Mouse (Mus musculus) cerebellum, adult 9-10 months (tissue): ENCODE results near the gene Kncn.

ENCODE experiments used
- DNase-seq: peaks from one replicate; pipeline ENCODE4 v3.0.0; 2022

The Kncn gene

DNA sequence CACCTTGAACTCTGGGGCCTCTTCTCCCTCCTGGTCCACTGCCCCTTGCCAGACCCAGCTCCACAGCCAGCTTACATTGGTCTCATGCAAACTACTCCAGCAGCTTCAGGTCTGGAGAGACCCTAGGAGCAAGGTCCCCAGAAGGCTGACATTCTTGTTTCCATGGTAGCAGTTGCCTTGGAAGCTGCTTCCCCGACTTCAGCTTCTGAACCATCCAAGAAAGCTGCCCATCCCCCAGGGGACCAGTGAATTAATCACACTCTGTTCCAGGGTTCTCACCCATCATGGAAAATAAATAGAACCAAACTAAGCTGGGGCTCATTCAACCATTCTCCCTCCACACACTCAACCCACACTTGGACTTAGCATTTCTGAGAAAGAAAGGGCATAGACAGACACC, 3.0 kb upstream of the Kncn start:
- no peak for DNase-seq

GRCm38 (mm10) chr4:115882195-115882594, 2.0 kb upstream of the Kncn start:
- DNase-seq, result no peak

DNA sequence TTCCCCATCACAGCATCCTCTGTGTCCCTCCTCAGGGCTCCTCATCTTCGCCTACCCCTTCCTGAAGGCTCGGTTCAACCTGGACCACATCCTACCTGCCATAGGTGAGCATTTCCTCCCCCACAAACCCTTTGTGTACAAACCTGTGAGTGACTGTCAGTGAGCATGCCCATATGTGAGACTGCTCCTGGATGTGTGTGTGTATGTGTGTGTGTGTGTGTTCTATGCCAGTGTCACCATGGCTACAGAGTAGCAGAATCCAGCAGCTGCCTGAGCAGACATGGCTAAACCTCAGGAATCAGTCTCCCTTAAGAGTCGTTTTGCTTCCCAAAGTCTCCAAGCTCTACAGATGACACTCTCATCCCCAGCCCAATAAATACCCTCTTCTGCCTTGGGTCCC, 1.6 kb downstream of the Kncn start:
- no peak for DNase-seq

GRCm38 (mm10) chr4:115886875-115887274, 2.7 kb downstream of the Kncn start:
- DNase-seq, result no peak

- no peak for DNase-seq
Observed at GRCm38 (mm10) chr4:115890066-115890465, 5.9 kb downstream of the Kncn start.

GRCm38 (mm10) chr4:115890553-115890952, 6.4 kb downstream of the Kncn start, which contains the start of gene 6430628N08Rik:
TSS of gene 6430628N08Rik (plus strand) at chr4:115890665.
- no peak for DNase-seq

DNA sequence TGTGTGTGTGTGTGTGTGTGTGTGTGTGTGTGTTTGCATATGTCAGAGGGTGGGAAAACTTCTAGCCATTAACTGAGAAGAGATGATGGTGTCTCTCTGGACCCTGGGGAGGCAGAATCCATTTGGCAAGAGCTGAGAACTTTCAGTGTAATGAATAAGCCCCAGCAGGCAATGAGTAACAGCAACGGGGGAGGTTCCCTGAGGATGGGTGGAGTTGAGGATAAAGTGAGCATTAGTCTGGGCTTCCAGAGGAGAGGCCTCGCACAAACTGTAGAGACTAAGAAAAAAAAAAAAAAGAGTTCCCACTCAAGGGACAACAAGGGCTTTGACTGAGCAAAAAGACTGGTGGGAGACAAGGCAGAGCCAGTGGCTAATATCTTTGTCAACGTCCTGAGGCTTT, 10.1 kb downstream of the Kncn start:
- DNase-seq, result no peak

DNA sequence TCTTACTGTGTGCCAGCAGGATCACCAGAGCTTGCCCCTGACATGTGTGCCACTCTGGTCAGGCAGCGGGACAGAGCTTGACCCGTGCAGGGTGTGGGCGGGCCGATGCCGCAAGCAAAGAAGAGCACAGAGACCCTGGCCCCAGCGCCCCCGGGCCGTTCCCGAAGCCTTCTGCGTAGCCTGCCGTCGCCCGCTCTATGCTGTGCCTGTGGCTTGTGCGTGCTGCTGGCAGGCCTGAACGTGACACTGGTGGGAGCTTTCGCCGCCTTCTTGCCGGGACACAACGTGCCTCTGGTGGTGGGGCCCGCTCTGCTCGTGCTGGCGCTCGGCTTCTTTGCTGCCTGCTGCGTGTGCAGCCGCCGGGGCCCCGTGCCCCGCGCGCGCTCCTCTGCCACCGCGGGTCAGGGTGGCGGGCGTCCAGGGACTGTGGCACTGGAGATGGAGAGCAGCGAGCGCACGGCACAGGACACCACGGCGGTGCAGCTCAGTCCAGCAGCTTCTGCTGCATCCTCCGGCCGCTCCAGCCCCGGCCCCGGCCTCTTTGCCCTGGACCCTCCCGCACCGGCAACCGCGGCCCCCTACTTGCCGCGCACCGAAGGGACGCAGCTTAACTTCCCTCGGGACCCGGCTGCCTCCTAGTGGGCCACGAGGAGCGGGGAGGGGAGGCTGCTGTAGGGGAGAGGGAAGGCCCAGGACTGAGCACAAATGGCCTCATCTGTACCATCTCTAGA, 13.9 kb downstream of the Kncn start:
- no peak for DNase-seq

DNA sequence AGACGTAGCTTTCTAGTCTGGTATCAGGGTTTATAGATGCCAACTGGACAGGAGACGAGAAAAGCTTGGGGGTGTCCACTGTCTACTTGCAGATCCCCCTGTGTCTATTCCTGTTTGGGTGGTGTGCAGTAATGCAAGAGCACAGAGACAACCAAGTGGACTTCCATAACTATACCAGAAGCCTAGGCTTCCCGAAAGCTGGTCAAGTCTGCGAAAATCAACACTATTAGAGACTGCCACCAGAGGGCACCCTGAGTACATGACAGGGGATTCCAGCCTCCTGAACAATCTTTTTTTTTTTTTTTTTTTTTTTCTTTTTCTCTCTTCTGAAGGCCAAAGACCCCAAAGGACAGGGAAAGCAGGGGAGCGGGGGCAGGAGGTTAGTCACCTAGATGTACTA, 18.6 kb downstream of the Kncn start:
- peak; percentile 77 for DNase-seq

GRCm38 (mm10) chr4:115904375-115904774, 20.2 kb downstream of the Kncn start:
- DNase-seq, result no peak

GRCm38 (mm10) chr4:115905701-115906100, 21.5 kb downstream of the Kncn start:
- DNase-seq, result no peak

DNA sequence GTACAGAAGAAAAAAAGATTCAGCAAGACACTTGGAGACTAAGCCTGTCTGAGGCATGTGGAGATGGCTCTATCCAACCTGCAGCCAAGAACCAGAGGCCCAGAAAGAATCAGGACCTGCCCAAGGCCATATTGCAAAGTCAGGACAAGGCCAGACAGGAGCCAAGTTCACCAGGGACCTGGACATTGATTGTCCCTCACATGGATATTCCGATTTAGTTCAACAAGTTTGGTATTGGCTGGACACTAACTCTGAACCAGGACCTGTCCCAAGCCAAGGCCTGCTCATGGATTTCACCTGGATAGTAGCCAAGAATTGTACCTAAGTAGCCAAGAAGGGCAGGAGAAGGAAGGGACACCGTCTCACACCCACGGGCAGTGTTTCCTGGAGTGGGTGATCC, 22.6 kb downstream of the Kncn start:
- no peak for DNase-seq

GRCm38 (mm10) chr4:115907994-115908393, 23.8 kb downstream of the Kncn start:
- no peak for DNase-seq

GRCm38 (mm10) chr4:115908641-115909040, 24.4 kb downstream of the Kncn start:
- no peak for DNase-seq

DNA sequence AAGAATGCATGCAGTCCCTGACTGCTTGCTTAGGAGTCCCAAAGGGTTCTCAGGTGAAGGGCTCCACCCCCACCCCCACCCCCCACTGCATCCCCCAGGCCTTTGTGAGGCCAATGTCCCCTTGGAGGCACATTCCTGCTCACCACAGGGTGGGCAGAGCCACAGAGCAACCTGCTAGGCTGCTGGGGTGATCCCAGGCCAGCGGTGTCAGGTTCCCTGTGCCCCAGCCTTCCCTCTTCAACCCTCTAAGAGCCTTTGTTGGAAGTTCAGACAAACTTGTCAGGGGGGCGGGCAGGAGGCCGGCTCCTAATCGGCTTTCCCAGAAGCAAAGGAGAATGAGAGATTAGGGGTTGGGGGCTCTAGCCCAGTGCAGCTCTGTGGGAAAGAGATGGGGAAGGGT, 27.4 kb downstream of the Kncn start:
- DNase-seq, result no peak

DNA sequence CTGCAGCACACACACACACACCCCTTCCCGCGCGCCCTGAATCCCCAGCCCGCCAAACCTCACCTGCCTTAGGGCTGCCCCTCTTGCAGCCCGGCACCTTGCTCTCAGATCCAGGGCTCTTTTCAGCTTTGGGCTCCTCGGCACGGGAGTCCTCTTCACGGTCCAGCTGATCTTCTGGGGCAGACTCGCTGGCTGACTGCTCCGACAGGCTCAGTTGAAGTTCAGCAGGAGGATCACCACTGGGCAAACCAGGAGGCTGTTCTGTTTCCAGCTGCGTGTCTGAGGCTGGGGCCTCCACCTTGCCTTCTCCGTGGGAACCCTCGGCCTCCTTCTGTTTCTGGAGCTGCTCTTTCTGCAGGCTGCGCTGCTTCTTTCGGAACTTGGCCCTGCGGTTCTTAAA, 35.7 kb downstream of the Kncn start:
- no peak for DNase-seq

- no peak for DNase-seq
Observed at GRCm38 (mm10) chr4:115922688-115923087, 38.5 kb downstream of the Kncn start.

GRCm38 (mm10) chr4:115923262-115923880, 39.2 kb downstream of the Kncn start:
- no peak for DNase-seq

DNA sequence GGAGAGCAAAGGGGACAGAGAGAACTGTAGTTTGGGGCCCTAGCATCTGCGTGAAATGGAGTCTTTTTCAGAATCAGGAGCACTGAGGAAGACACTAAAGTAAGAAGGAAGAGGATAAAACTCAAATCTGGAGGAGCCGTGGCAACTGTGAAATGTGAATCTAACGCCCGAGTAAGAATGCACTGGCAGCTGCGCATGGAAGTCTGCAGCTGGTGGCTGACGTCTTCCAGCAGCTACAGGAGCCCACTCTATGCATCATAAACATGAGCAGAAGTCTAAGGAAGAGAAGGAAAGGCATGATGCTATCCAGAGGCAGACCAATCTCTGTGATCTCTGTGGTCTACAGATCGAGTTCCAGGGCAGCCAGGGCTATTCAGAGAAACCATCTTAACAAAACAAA, 43.4 kb downstream of the Kncn start:
- DNase-seq, result no peak

DNA sequence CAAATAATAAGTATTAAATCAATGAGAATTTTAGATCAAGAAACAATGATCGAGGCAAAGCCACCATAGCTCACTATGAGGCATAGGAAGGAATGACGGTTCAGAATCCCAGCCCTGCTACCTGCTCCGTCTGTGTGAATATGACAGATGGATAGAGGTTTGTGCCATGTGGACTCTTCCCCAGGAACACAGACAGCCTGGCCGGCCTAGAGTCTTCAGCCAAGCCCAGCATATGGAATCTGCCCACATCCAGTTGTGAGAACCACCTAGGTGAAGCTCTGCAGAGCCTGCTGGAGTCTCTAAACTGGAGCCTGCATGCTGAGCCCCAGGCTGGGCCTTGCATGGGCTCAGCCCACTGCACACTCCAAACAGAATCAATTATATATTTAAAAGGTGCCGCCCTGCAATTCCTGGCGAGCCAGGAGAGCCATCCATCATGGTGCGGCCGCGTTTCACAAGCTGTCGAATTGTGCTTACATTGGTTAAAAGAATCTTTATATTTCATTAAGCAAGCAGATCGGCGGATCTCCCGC, 47.4 kb downstream of the Kncn start:
- DNase-seq, result no peak

DNA sequence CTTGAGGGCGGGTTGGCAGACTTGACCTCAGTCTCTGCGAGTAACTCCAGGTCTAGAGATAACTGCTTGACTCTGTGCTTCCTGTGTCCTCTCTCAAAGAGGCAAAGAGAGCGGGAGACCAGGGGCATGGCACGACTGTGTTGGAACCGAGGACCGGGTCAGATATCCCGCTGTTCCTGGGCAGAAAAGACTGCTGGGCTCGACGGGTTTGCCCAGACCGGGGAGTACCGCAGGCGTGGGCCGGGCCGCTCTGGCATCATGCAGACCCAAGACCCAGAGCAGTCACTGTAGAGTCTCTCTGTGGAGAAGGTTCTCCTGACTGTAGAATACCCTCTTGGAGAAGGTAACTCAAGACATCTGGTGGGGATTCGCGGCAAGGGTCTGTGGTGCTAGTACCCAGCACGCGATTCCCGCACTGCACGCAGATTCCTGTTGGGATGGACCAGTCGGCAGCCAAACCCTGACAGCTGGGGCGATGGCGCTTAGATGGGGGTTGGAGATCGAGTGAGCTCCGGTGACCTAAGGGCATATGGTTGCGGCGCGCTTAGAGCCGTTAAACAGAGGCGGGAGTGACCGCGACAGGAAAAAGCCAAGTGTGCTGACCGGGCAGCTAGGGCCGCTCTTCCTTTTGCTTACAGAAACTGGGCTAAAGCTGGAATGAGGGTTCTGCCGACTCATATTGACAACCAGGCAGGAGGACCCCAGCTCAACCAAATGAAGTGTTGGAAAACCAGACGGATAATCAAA, 51.8 kb downstream of the Kncn start:
- no peak for DNase-seq

DNA sequence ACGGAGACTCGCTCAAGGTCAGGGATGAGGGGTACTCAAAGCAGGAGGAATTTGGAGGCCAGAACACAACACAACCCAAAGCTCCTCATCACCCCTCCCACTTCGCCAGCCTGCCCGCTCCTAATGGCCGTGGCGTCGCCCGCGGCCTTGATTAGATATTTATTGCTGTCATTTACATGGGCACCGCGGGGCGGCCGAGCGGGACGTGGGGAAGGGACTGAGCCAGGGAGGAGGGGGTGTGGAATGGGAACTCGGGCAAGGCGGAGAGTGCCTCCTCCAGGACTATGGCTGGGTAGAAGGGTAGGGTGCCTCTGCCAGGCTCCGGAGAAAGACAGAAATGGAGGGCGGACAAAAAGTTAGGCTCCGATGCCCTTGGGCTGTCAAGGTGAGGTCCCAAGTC, 52.4 kb downstream of the Kncn start:
- no peak for DNase-seq

GRCm38 (mm10) chr4:115937061-115937976, 53.1 kb downstream of the Kncn start:
- no peak for DNase-seq
